In genomic region chr4:82294066-82294465, GRCm38 (mm10) we compare ENCODE assay signal across 22 mouse cellular contexts.
DNase-seq lines count a peak whose midpoint lies in the region; ATAC-seq and TF ChIP-seq lines count a peak whose summit lies in the region.
"Had no signal": no experiment of that assay in that cellular context is flagged by ENCODE, and none has a peak within 500 bp of the region (broad histone marks: within the 10 kb centered on the region; RNA-seq: fewer than 3 reads in every experiment).

No protein-coding gene starts in this region.

- H3K9ac ChIP-seq in forebrain, postnatal 0 days = no peak overlapping the region
- no peak overlapping the region for H3K9ac ChIP-seq in forebrain, embryonic 16.5 days (replicated peaks; ENCODE audit: low read depth, low read length)
- no peak overlapping the region for H3K9ac ChIP-seq in intestine, embryonic 16.5 days (ENCODE audit: low read depth, low read length)
- H3K9ac ChIP-seq: limb, embryonic 12.5 days; liver, embryonic 12.5 days; neural tube, embryonic 15.5 days had no signal

- no peak overlapping the region for H3K27ac ChIP-seq in forebrain, postnatal 0 days (ENCODE audit: low read depth, low read length)
- no peak overlapping the region for H3K27ac ChIP-seq in forebrain, embryonic 16.5 days (ENCODE audit: low read length)
- no peak overlapping the region for H3K27ac ChIP-seq in intestine, embryonic 16.5 days (ENCODE audit: low read length)
- H3K27ac ChIP-seq: heart, embryonic 10.5 days; hindbrain, embryonic 10.5 days; hindbrain, postnatal 0 days; limb, embryonic 12.5 days; liver, embryonic 12.5 days; neural tube, embryonic 15.5 days had no signal

- no peak for ATAC-seq in forebrain, postnatal 0 days
- ATAC-seq in forebrain, embryonic 16.5 days = no peak
- ATAC-seq in intestine, embryonic 16.5 days = no peak
- ATAC-seq: liver, embryonic 12.5 days; midbrain, embryonic 16.5 days had no signal

- peaks cover 8% of the 10 kb centered on the region for H3K36me3 ChIP-seq in forebrain, postnatal 0 days (ENCODE audit: insufficient read depth)
- 0 out of 2 replicates have a peak, but pooled peaks cover 2% of the 10 kb centered on the region for H3K36me3 ChIP-seq in forebrain, embryonic 16.5 days (ENCODE audit: control insufficient read depth, insufficient read depth)
- 0 out of 2 replicates have a peak, but pooled peaks cover 3% of the 10 kb centered on the region for H3K36me3 ChIP-seq in intestine, embryonic 16.5 days (ENCODE audit: control insufficient read depth, insufficient read depth, low read length)
- H3K36me3 ChIP-seq: hindbrain, embryonic 10.5 days; liver, embryonic 12.5 days; neural tube, embryonic 15.5 days had no signal

- 58% methylated on average over 1 of the region's 1 CpGs for WGBS in forebrain, postnatal 0 days
- WGBS in forebrain, embryonic 16.5 days = 62% methylated on average over 1 of the region's 1 CpGs
- WGBS in intestine, embryonic 16.5 days = 81% methylated on average over 1 of the region's 1 CpGs

- H3K4me3 ChIP-seq in forebrain, postnatal 0 days (ENCODE audit: low read depth, low read length) = no peak overlapping the region
- H3K4me3 ChIP-seq in forebrain, embryonic 16.5 days (replicated peaks; ENCODE audit: low read length) = no peak overlapping the region
- no peak overlapping the region for H3K4me3 ChIP-seq in intestine, embryonic 16.5 days (ENCODE audit: low read length)
- H3K4me3 ChIP-seq: heart, embryonic 10.5 days; hindbrain, embryonic 10.5 days; limb, embryonic 12.5 days; liver, embryonic 12.5 days; neural tube, embryonic 15.5 days had no signal

- no peaks in the 10 kb centered on the region for H3K4me1 ChIP-seq in forebrain, postnatal 0 days (ENCODE audit: insufficient read depth)
- H3K4me1 ChIP-seq in forebrain, embryonic 16.5 days (replicated peaks; ENCODE audit: control insufficient read depth, insufficient read depth, low read length) = peaks cover 12% of the 10 kb centered on the region
- H3K4me1 ChIP-seq in intestine, embryonic 16.5 days (ENCODE audit: control insufficient read depth, insufficient read depth, low read length) = 0 out of 2 replicates have a peak, but pooled peaks cover 3% of the 10 kb centered on the region
- H3K4me1 ChIP-seq: liver, embryonic 12.5 days had no signal

- no peak for DNase-seq in forebrain, postnatal 0 days
- peak; percentile 24 for DNase-seq in layer of hippocampus, adult 9-11 months
- no peak for DNase-seq in layer of hippocampus, postnatal 10 days (ENCODE audit: low spot score in 2 of 2)
- peak; percentile 31 for DNase-seq in right cerebral cortex, postnatal 25 days
- DNase-seq in right cerebral cortex, postnatal 4 days = no peak
- DNase-seq: adrenal gland, postnatal 25 days; B cell, adult 2 months; gastrocnemius, postnatal 36 days; kidney, adult 11 months; lung, adult 2 months; lung, postnatal 4 days; spleen, adult 18-20 months; thymus, adult 2 months had no signal

- H3K27me3 ChIP-seq in forebrain, postnatal 0 days (ENCODE audit: insufficient read depth, low read length) = no peaks in the 10 kb centered on the region
- H3K27me3 ChIP-seq in forebrain, embryonic 16.5 days (replicated peaks; ENCODE audit: control insufficient read depth, insufficient read depth, low read length) = no peaks in the 10 kb centered on the region
- H3K27me3 ChIP-seq in intestine, embryonic 16.5 days (replicated peaks; ENCODE audit: control insufficient read depth, insufficient read depth, low read length) = no peaks in the 10 kb centered on the region
- H3K27me3 ChIP-seq: limb, embryonic 12.5 days; liver, embryonic 12.5 days; neural tube, embryonic 15.5 days had no signal

- no peaks in the 10 kb centered on the region for H3K9me3 ChIP-seq in forebrain, postnatal 0 days (ENCODE audit: low read length)
- H3K9me3 ChIP-seq in forebrain, embryonic 16.5 days (ENCODE audit: control insufficient read depth, low read length) = no peaks in the 10 kb centered on the region
- H3K9me3 ChIP-seq in intestine, embryonic 16.5 days (ENCODE audit: control insufficient read depth, low read length) = no peaks in the 10 kb centered on the region
- H3K9me3 ChIP-seq: heart, embryonic 10.5 days; hindbrain, embryonic 10.5 days; limb, embryonic 12.5 days; liver, embryonic 12.5 days; neural tube, embryonic 15.5 days had no signal

- H3K4me2 ChIP-seq in forebrain, postnatal 0 days (ENCODE audit: low read depth) = no peak overlapping the region
- no peak overlapping the region for H3K4me2 ChIP-seq in forebrain, embryonic 16.5 days (ENCODE audit: low read length)
- no peak overlapping the region for H3K4me2 ChIP-seq in intestine, embryonic 16.5 days (ENCODE audit: low read depth, low read length)
- H3K4me2 ChIP-seq: limb, embryonic 12.5 days; liver, embryonic 12.5 days; neural tube, embryonic 15.5 days had no signal

- TF ChIP-seq CTCF in forebrain, postnatal 0 days (IDR thresholded peaks at IDR 0.05; ENCODE audit: low read depth) = 0 out of 2 replicates have a peak, but pooled peaks have one; percentile 8

Comparison
In these comparisons a context has a peak if more than half of its experiments do, and no peak if none do; other contexts are left out.
1. DNase-seq: peak in layer of hippocampus, adult 9-11 months (single experiment) and right cerebral cortex, postnatal 25 days (single experiment); none in forebrain, postnatal 0 days (single experiment), layer of hippocampus, postnatal 10 days (0 of 2) and right cerebral cortex, postnatal 4 days (single experiment).